Mouse (Mus musculus) hindbrain, embryonic 15.5 days (tissue): ENCODE measurements at regions not wholly inside any gene's neighbourhood (a gene's known extent, or its start where the extent isn't known, plus 50 kb on each side); places are given as distances from the start of the nearest gene placed in this dataset.
"Not testable (repeated sequence)": the region's sequence is repeated elsewhere in the genome, so short reads cannot be mapped to it uniquely, and the experiment has no call there.

Experiments used
- ATAC-seq: fragments of 200-750 bp; cut with Nextera tagmentation; 2 replicates; pipeline ENCODE4 v1.8.0; 2017; ENCODE audit warnings: low read depth, moderate number of reproducible peaks, moderate TSS enrichment; ENCODE audit not compliant: low FRiP score
- H3K27ac ChIP-seq: fragments of 300-500 bp; sonication (generic); replicated peaks from 2 replicates; pipeline ENCODE4 v1.5.1; 2015; ENCODE audit warnings: mild to moderate bottlenecking, inconsistent platforms
- H3K27me3 ChIP-seq: fragments of 300-500 bp; sonication (generic); 2 replicates; pipeline ENCODE4 v1.6.1; 2015; ENCODE audit warnings: control low read depth, inconsistent platforms
- H3K36me3 ChIP-seq: fragments of 300-500 bp; sonication (generic); 2 replicates; pipeline ENCODE4 v1.6.1; 2015; ENCODE audit warnings: control low read depth, inconsistent platforms
- H3K4me1 ChIP-seq: fragments of 300-500 bp; sonication (generic); replicated peaks from 2 replicates; pipeline ENCODE4 v1.6.1; 2015; ENCODE audit warnings: control low read depth, inconsistent platforms
- H3K4me2 ChIP-seq: fragments of 300-500 bp; sonication (generic); 2 replicates; pipeline ENCODE4 v1.6.1; 2015; ENCODE audit warnings: moderate library complexity, mild to moderate bottlenecking, inconsistent platforms
- H3K4me3 ChIP-seq: fragments of 300-500 bp; sonication (generic); 2 replicates; pipeline ENCODE4 v1.5.1; 2015; ENCODE audit warnings: mild to moderate bottlenecking, inconsistent platforms
- H3K9ac ChIP-seq: fragments of 300-500 bp; sonication (generic); 2 replicates; pipeline ENCODE4 v1.6.1; 2015; ENCODE audit warnings: inconsistent platforms
- H3K9me3 ChIP-seq: fragments of 300-500 bp; sonication (generic); 2 replicates; pipeline ENCODE4 v1.6.1; 2016; ENCODE audit warnings: control low read depth, inconsistent platforms
- WGBS: fragments of 180-500 bp; shearing (Covaris S2); methylation state at CpG from one replicate; pipeline ENCODE4 v1.1.7; 2015; 5-methylcytosine and 5-hydroxymethylcytosine counted together

DNA sequence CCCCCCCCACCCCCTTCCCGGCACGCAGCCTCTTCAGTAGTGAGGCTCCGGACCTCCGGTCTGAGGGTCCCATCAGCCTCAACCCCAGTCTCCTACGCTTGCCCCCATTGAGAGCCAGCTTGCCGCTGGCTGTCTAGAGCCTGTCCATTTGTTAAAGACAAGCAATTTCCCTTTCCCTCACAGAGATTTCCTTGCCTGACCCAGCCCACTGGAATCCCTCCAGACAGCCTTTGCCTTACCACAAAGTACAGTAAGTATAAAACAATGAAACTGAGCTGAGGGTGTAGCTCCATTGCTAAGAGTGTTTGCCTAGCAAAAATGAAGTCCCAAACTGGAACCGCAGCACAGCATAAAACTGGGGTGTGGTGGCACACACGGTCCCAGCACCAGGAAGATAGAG is 252.4 kb upstream of the Jarid2 start:
- WGBS, result 43% methylated on average over 8 of the region's 8 CpGs
- Histone ChIP-seq H3K4me2 (no peak overlapping the region), H3K4me1 (0 out of 2 replicates have a peak, but pooled peaks cover 5% of the 10 kb centered on the region), H3K36me3 (no peaks in the 10 kb centered on the region), H3K27ac (no peak overlapping the region), H3K9ac (no peak overlapping the region), H3K4me3 (no peak overlapping the region), H3K9me3 (no peaks in the 10 kb centered on the region), H3K27me3 (no peaks in the 10 kb centered on the region)
- ATAC-seq, result no peak

DNA sequence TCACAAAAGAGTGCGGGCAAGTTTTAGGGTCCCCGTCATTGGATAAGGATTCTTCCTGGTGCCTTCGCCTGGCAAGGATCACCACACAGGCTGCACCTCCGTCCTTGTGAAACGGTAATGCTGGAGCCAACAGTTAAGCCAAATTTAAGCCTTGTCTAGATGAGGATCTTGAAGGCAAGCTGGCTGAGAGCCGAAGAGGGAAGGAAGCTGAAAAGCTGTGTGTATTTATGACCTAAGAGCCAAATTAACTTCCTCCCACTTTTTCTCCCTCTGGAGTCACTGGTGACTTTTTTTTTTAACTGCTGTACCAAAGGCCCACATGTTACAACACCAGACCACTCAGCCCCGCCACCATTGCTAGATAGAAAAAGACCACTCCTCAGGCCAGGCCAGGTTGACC is 249.1 kb upstream of the Jarid2 start:
- WGBS, result 91% methylated on average over 7 of the region's 7 CpGs
- ATAC-seq, result no peak
- Histone ChIP-seq H3K9ac (no peak overlapping the region), H3K36me3 (no peaks in the 10 kb centered on the region), H3K27ac (no peak overlapping the region), H3K4me3 (no peak overlapping the region), H3K4me2 (no peak overlapping the region), H3K9me3 (no peaks in the 10 kb centered on the region), H3K4me1 (peaks cover 7% of the 10 kb centered on the region), H3K27me3 (no peaks in the 10 kb centered on the region)

DNA sequence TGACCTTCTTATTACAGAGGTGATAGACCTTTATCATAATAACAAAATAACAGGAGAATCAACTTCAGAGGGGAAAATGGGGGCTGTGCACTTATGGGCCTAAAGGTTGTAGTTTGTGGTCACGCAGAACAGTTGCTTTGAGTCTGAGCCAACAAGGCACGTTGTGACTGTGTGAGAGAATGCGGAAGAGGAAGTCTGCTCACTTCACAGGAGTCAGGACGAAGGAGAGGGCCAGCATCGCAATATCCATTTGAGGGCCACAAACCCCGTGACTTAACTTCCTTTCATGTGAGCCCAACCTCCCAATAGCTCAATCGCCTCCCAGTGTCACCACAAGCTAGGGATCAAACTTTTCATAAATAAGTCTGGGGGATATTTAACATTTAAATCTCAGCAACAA is 246.6 kb upstream of the Jarid2 start:
- Histone ChIP-seq H3K27ac (no peak overlapping the region), H3K9ac (no peak overlapping the region), H3K4me3 (no peak overlapping the region), H3K9me3 (no peaks in the 10 kb centered on the region), H3K4me1 (peaks cover 7% of the 10 kb centered on the region), H3K36me3 (no peaks in the 10 kb centered on the region), H3K4me2 (no peak overlapping the region), H3K27me3 (no peaks in the 10 kb centered on the region)
- 88% methylated on average over 7 of the region's 7 CpGs for WGBS
- ATAC-seq, result no peak

DNA sequence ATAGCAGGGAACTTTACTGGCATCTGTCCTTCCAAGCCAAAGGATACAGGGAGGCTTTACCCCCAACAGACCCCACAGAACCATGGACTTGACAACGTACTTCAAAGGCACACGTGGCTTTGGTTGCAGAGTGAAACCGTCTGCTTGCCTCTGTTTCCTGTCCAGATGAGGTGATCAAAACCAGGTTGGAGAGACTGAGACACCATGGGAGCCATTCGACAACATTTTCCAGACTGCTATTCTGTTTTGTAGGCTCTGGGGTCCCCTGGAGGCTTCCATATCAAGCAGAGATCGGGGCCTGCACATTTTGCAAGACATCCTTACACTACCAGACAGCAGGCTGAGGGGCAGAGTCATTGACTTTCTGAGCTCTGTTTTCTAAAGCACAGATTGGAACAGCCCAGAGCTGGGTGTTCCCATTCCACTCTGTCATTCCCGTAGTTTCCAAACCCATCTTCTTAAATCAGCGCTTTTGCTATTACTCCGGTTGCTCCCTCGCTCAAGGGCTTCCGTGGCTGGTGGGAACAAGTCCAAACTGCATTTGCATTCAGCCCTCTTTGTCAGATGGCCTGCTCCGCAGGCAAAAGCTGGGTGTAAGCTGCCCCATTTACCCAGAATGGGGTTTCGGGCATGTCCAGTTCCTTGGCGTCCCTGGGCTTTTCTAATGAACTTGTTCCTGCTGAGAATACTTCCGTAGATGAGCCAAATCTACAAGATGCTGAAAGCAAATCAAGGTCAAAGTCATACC is 244.5 kb upstream of the Jarid2 start:
- Histone ChIP-seq H3K27ac (0 out of 2 replicates have a peak overlapping the region, but pooled peaks have one; percentile 9), H3K27me3 (no peaks in the 10 kb centered on the region), H3K4me3 (no peak overlapping the region), H3K36me3 (no peaks in the 10 kb centered on the region), H3K9ac (no peak overlapping the region), H3K4me2 (no peak overlapping the region), H3K4me1 (peaks cover 7% of the 10 kb centered on the region), H3K9me3 (no peaks in the 10 kb centered on the region)
- no peak for ATAC-seq
- WGBS, result 60% methylated on average over 14 of the region's 14 CpGs

DNA sequence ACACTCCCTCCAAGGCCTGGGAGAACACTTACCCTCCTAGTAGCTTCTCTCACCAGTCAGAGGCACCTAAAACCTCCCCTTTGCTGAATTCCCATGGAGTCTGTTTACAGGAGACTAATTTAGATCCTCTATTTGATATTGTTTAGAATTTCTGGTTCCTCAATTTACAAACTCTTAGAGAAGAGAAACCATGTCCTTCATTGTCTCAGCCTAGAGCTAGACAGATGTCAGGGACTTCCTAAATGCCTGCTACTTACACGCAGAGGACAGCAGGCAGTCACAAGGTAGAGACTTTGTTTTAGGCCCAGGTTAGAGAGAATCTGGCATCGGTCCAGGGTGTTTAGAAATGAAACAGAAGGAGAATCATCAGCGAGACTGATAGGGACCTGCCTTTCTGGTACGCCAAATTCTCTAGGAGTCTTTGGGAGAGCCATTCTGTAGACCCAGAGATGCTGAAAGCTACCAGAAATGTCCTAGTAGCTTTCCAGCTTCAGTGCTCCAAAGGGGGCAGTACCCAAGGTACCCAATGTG is 238.3 kb upstream of the Jarid2 start:
- Histone ChIP-seq H3K4me3 (no peak overlapping the region), H3K4me2 (no peak overlapping the region), H3K9me3 (no peaks in the 10 kb centered on the region), H3K36me3 (no peaks in the 10 kb centered on the region), H3K4me1 (peaks cover under 1% of the 10 kb centered on the region; the same call in 1 of the 2 replicates), H3K27ac (no peak overlapping the region), H3K27me3 (no peaks in the 10 kb centered on the region), H3K9ac (no peak overlapping the region)
- 75% methylated on average over 4 of the region's 4 CpGs for WGBS
- ATAC-seq, result no peak

DNA sequence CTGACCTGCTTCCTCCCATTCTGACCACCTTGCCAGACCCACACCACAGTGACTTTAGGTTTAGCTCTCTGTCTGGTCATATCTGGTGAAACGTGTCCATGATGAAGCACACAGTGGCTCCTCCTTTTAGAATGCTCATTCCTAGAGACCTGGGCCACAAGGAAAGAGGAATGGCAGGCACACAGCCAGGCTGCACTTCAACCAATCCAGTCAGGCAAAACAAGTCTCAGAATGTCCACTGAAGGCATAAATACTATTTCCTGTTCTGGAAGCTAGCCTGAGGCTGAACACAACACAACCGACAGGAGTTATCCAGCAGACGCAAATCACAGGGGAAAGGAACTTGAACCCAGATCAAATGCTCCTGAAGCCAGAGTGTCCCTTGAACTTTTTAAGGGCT is 235.4 kb upstream of the Jarid2 start:
- Histone ChIP-seq H3K27me3 (no peaks in the 10 kb centered on the region), H3K4me2 (no peak overlapping the region), H3K36me3 (no peaks in the 10 kb centered on the region), H3K4me1 (peaks cover 8% of the 10 kb centered on the region), H3K27ac (no peak overlapping the region), H3K9ac (no peak overlapping the region), H3K4me3 (no peak overlapping the region), H3K9me3 (no peaks in the 10 kb centered on the region)
- ATAC-seq, result no peak
- 76% methylated on average over 3 of the region's 3 CpGs for WGBS

DNA sequence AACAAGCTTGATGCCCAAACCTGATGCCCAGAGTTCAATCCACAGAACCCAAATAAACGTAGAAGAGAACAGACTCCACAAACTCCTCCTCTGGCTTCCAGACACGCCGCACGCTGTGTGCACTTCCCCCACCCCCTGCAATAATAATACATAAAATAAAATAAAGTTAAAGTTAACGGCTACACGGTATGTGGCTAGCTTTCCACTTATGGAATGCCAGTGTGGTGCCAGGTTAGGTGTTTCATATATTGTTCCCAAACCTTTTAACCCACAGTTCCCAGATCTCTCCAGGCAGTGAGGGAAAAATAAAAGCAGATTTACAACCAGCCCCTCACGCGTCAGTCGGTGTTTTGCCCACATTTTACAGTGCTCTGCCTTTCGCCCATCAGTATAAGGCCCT is 233.8 kb upstream of the Jarid2 start:
- Histone ChIP-seq H3K27me3 (no peaks in the 10 kb centered on the region), H3K4me1 (peaks cover 8% of the 10 kb centered on the region), H3K9ac (no peak overlapping the region), H3K9me3 (no peaks in the 10 kb centered on the region), H3K4me3 (no peak overlapping the region), H3K36me3 (no peaks in the 10 kb centered on the region), H3K4me2 (no peak overlapping the region), H3K27ac (no peak overlapping the region)
- no peak for ATAC-seq
- 87% methylated on average over 10 of the region's 10 CpGs for WGBS

DNA sequence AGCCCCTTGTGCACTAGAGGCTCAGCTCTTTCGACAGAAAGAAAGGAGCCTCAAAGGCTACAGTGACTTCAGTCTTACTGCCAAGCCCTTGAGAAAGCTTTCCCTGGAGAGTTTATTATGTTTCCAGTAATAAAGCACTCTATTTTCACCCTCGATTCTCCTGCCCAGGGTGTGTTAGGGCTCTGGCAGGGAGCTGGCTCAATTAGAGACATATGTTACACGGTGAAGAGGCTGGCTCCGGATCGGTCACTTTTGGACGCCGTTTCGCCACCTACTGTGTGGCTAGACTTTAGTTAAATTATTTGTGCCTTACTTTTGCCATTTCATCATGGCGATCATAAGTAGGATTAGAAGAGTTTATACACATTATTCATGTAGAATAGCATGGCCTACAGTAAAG is 232.7 kb upstream of the Jarid2 start:
- 51% methylated on average over 9 of the region's 9 CpGs for WGBS
- H3K27me3 ChIP-seq, result no peaks in the 10 kb centered on the region
- no peaks in the 10 kb centered on the region for H3K9me3 ChIP-seq
- H3K4me3 ChIP-seq, result no peak overlapping the region
- peaks cover 9% of the 10 kb centered on the region for H3K4me1 ChIP-seq
- ATAC-seq, result no peak
- no peaks in the 10 kb centered on the region for H3K36me3 ChIP-seq
- H3K9ac ChIP-seq, result no peak overlapping the region
- no peak overlapping the region for H3K4me2 ChIP-seq
- H3K27ac ChIP-seq, result no peak overlapping the region

DNA sequence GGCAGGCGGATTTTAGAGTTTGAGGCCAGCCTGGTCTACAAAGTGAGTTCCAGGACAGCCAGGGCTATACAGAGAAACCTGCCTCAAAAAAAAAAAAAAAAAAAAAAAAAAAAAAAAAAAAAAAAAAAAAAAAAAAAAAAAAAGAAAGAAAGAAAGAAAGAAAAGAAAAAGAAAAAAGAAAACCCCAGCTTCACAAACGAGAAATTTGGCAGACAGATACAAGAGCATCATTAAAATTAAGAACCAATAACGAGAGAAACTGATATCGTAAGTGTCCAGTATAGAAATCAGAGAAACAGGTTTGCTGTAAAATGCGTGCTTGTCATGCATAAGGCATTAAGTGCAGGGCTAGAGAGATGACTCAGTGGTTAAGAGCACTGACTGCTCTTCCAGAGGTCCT is 228.4 kb upstream of the Jarid2 start:
- not testable (repeated sequence) for ATAC-seq
- H3K4me1 ChIP-seq, result peaks cover 17% of the 10 kb centered on the region
- WGBS, result 86% methylated on average over 5 of the region's 5 CpGs

DNA sequence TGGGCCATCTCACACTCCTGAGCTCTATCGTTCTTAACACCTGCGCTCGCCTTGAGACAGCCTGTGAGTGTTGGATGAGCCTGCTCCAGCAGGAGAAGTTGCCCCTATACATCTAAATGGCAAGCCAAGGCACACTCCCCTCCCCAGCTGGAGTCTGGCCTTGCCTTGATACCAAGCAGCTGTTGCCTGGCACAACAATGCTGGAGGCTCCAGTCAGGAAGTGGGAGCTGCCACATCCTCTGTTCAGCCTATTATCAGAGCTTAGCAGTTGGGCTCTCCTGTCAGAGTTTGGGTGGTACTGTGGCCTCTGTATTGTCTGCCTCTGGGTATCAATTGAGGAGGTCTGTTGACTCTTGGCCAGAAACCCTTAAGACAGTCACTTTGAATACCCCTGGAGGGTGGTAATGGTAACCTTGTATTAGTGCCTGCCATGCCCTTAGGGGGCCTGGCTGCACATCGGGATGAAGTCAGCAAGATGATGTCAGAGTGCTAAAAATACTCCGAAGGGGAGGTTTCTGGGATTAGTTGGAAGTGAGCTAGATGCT is 227.4 kb upstream of the Jarid2 start:
- no peaks in the 10 kb centered on the region for H3K36me3 ChIP-seq
- no peak overlapping the region for H3K4me3 ChIP-seq
- H3K4me1 ChIP-seq, result peaks cover 9% of the 10 kb centered on the region
- no peak overlapping the region for H3K27ac ChIP-seq
- H3K9ac ChIP-seq, result no peak overlapping the region
- H3K27me3 ChIP-seq, result no peaks in the 10 kb centered on the region
- peak; percentile 69; the same call in 1 of the 2 replicates for ATAC-seq
- 57% methylated on average over 5 of the region's 5 CpGs for WGBS
- no peaks in the 10 kb centered on the region for H3K9me3 ChIP-seq
- no peak overlapping the region for H3K4me2 ChIP-seq

More for the DNA sequence above, 228.4 kb upstream of the Jarid2 start:
- H3K27me3 ChIP-seq, H3K4me2 ChIP-seq, H3K27ac ChIP-seq, H3K9me3 ChIP-seq, H3K9ac ChIP-seq, H3K4me3 ChIP-seq, H3K36me3 ChIP-seq: not testable (repeated sequence)

DNA sequence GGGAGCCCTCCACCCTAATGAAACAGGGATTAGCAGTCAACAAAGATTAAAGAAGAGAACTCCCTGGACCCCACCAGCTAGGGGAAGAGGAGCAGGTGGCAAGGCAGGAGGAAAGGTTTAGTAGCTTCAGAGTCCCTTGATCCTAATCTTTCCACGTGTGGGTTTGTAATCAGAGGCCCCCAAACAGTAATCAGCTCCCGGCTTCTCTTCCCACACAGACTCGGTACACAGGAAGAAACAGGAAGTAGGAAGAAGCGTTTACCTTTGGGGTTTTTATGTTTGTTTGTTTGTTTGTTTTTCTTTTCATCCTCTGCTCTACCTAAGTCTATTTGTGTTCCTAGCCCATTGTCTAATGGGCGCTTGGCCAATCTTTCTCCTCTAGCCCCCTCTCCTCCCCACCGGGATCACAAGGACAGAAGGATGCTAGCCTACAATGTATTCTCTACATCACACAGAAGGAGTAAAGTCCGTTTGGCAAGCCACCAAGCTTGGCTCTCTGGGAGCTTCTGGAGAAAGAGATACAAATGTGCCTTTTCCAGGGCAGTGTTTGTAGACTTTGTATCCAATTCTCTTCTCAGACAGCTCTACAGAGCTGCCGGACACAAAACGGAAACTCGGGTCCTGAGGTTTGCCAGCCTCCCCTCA is 226.5 kb upstream of the Jarid2 start:
- Histone ChIP-seq H3K9ac (no peak overlapping the region), H3K9me3 (no peaks in the 10 kb centered on the region), H3K4me1 (peaks cover 9% of the 10 kb centered on the region), H3K27ac (no peak overlapping the region), H3K27me3 (no peaks in the 10 kb centered on the region), H3K4me2 (no peak overlapping the region), H3K4me3 (no peak overlapping the region), H3K36me3 (no peaks in the 10 kb centered on the region)
- WGBS, result 70% methylated on average over 10 of the region's 10 CpGs
- ATAC-seq, result no peak

DNA sequence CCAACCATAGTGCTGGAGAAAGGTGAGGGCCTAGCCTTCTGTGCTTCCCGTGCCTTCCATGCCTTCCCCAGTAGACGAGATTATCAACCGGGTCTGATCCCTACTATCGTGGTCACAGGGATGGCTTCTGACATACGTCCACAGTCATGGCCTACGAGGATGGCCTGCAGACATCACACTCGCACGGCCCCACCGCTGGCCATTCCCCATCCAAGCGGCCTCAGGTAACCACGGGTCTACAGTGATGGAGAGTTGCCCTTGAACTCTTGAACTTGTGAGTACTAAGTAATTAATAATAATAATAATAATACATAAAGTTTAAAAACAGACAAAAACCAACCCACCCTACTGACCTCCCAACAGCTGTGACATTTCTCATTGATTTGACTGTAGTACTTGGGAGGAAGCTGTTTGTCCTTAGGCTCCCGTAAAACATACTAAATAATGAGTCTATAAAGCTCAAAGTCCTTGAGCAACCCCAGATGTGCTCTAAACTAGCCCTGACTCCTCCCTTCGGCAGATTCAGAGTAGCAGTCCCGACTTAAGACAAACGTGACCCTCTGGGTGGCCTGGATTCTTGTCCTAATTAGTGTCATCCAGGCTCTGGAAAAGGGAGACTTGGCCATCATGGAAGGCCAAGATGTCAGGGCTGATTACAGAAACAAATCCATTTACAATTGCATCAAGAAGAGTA is 225.9 kb upstream of the Jarid2 start:
- Histone ChIP-seq H3K4me1 (peaks cover 9% of the 10 kb centered on the region), H3K9me3 (no peaks in the 10 kb centered on the region), H3K27me3 (no peaks in the 10 kb centered on the region), H3K4me3 (no peak overlapping the region), H3K9ac (no peak overlapping the region), H3K4me2 (no peak overlapping the region), H3K27ac (no peak overlapping the region), H3K36me3 (no peaks in the 10 kb centered on the region)
- no peak for ATAC-seq
- WGBS, result 90% methylated on average over 15 of the region's 15 CpGs
